Mouse (Mus musculus) left cerebral cortex, adult 8-10 months (tissue): Measurements from ENCODE around the gene Hectd3. TPM values are rescaled to one million over a fixed set of nuclear protein-coding genes. Genes with fewer than 3 reads are reported as not detected.

Experiments used
- DNase-seq, 2 experiments: peaks; one replicate each; pipeline ENCODE4 v3.0.0; 2022; ENCODE audit warnings: low spot score in 2 of 2
- total RNA-seq, 4 experiments: library from RNA; stranded (reverse); gene quantifications; 2 replicates each; pipeline ENCODE4 v1.2.4; 2022

Gene Hectd3
- total RNA-seq, result 10 to 100 TPM; 40.3 to 60.2 (median 48.0) TPM

- no peak for DNase-seq
Measured at GRCm38 (mm10) chr4:116995131-116995797, at the start of gene Hectd3. Gene Hectd3, plus strand, starts transcription at chr4:116995317.

- DNase-seq, result no peak
Measured at GRCm38 (mm10) chr4:116951642-116952041, 43.5 kb upstream of the Hectd3 start.

- DNase-seq, result no peak
Measured at GRCm38 (mm10) chr4:116954951-116955350, 40.2 kb upstream of the Hectd3 start.

GRCm38 (mm10) chr4:116976503-116976902 is 18.6 kb upstream of the Hectd3 start:
- no peak for DNase-seq

- no peak for DNase-seq
Measured at GRCm38 (mm10) chr4:116985681-116986080, 9.4 kb upstream of the Hectd3 start.

- peak; percentile 43 to 59 for DNase-seq
Measured at GRCm38 (mm10) chr4:116986400-116987121, 8.6 kb upstream of the Hectd3 start.

- no peak for DNase-seq
Measured at GRCm38 (mm10) chr4:116987122-116987456, 8.0 kb upstream of the Hectd3 start.

- no peak for DNase-seq
Measured at GRCm38 (mm10) chr4:116989731-116990130, 5.4 kb upstream of the Hectd3 start.

GRCm38 (mm10) chr4:116991366-116991765 is 3.8 kb upstream of the Hectd3 start:
- peak in 1 of 2 experiments; percentile 88 for DNase-seq

- peak; percentile 83 to 93 for DNase-seq
Measured at GRCm38 (mm10) chr4:116993672-116994621, 1.2 kb upstream of the Hectd3 start, which contains the start of gene Urod. Gene Urod, minus strand, starts transcription at chr4:116994413.

GRCm38 (mm10) chr4:116995798-116996135 is 650 bp downstream of the Hectd3 start:
- no peak for DNase-seq

GRCm38 (mm10) chr4:116999513-117000154 is 4.5 kb downstream of the Hectd3 start:
- DNase-seq, result no peak

- DNase-seq, result no peak
Measured at GRCm38 (mm10) chr4:117001957-117002356, 6.8 kb downstream of the Hectd3 start.

GRCm38 (mm10) chr4:117002543-117003521 is 7.7 kb downstream of the Hectd3 start:
- no peak for DNase-seq

GRCm38 (mm10) chr4:117004649-117005048 is 9.5 kb downstream of the Hectd3 start:
- no peak for DNase-seq

GRCm38 (mm10) chr4:117005611-117006400 is 10.7 kb downstream of the Hectd3 start:
- no peak for DNase-seq

GRCm38 (mm10) chr4:117007058-117007457 is 11.9 kb downstream of the Hectd3 start:
- DNase-seq, result no peak

GRCm38 (mm10) chr4:117010231-117010630 is 15.1 kb downstream of the Hectd3 start:
- no peak for DNase-seq

- no peak for DNase-seq
Measured at GRCm38 (mm10) chr4:117013596-117013995, 18.5 kb downstream of the Hectd3 start.
